Mouse (Mus musculus): ENCODE data around the gene Zfp326.
"Not testable (repeated sequence)": the region's sequence is repeated elsewhere in the genome, so short reads cannot be mapped to it uniquely, and the experiment has no call there.

The Zfp326 gene

DNA sequence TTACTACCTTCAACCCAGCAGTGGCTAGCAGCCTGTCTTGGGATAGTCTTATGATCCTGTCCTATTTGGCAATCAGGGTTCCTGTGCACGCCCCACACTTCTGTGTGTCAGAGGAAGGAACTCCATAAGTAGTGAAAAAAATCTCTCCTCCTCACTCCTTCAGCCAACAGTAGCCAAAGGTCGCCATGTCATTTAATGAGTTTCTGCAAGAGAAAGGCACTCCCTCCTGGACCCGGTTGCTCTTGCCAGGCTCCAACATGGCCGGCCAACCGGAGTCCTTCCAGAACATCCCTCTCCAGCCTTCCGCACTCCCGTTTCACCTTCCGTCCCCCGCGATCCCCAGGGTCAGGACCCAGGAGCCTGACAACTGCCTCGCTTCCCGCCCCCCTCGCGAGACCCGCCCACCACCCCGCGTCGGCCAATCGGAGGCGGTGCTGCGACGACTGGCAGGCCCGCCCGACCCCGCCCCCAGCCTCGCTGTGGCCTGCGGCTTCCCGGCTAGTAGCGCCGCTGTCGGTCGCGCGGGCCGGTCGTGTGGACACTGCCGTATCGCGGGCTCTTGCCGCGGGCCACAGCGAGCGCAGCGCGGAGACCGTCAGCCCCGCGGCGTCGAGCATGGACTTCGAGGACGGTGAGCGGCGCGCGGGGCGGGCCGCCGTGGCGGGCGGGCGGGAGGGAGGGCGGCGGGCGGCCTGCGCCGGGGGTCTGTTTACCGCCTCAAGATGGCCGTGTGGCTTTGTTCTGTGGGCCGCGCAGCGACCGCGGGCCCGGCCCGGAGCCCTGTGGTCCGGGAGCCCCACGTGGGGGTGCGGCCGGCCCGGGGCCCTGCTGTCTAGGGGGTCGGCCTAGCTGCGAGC, at the start of gene Zfp326:
Zfp326 (plus strand) TSS at position 498 of the 857 bp plus-strand sequence.
- peak; percentile 52 for DNase-seq (ENCODE audit: low read depth, low spot score)

DNA sequence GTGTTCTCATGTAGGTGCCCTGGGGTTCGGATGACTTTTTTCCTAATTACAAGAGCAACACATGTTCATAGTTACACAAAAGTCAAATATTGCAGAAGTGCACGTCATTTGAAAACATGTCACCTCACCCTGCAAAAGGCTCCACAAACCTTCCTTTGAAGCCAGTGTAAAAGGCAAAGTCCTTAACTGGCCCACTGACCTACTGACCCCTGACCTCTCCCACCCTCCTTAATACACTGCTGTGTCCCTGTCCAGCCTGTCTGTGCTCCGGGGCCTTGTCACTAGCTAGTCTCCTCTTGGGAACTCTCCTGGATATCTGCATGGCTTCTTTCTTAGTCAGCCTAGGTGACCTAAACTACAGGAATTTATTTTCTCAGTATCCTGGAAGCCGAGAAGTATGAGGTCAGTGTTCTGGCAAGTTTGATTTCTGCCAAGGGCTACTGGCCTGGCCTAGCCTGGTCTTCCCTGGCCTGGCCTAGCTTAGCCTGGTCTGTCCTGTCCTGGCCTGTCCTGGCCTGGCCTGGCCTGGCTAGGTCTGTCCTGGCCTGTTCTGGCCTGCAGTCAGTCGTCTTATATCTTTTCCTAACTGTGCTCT, 49.4 kb upstream of the Zfp326 start:
- DNase-seq (ENCODE audit: low read depth, low spot score): no peak

DNA sequence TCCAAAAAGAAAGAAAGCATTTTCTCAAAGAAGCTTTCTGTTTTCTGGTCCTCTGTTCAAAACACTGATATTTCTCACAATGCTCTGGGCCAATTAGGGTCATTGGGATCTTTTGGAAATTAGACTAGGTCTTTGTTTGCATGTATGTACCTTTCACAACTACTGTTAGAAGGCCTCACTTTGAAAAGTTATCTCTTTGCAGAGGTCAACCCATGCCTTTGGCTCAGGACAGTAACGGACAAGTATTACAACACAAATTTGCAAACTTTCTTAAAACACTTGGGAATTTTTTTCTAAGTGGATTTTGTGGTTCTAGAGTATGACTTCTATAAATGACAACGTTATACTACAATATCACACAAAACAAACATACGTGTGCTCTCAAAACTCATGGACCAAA, 48.3 kb upstream of the Zfp326 start:
- DNase-seq (ENCODE audit: low read depth, low spot score): no peak

DNA sequence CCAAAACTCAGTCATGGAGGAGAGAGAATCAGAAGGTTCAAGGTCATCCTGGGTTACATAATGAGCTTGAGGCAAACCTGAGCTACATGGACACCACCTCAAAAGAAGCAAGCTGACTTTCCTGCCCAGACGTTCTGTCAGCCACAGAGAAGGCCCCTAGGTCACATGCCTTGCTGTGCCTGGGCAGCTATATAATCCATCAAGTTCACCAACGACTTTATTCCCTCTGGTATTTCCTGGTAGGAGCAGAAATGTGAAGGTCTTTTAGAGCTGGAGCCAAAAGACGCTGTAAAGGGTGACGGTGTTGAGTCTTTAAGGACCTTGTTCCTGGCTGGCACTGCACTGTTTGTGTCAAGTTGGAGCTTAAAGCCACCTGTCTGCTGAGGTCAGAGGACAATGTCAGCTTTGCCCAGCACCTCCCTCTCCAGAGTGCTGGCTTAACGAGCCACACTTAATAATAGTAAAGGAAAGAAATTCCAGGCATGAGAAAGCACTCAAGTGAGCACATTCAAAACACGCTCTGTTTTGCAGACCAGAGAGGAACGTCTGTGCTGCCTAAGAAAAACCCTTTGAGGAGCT, 47.3 kb upstream of the Zfp326 start:
- DNase-seq (ENCODE audit: low read depth, low spot score): no peak

DNA sequence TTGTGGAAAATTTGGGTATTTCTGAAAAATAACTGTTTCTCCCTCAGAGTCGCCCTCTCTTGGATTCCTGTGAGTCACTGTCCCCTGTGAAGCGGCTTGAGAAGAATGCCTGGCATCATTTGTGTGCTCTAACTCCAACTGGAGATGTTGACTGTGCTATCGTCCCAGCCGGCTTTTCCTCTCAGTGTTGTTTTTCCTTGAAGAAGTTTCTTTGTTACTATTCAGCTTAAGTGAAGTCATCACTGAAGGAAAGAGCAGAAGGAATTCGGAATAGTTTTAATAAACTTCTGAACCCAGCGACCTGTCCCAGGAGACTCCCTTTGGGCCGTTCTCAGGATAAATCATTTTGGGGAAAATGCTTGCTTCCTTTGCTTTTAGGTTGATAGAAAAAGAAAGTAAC, 44.2 kb upstream of the Zfp326 start:
- DNase-seq (ENCODE audit: low read depth, low spot score): no peak

DNA sequence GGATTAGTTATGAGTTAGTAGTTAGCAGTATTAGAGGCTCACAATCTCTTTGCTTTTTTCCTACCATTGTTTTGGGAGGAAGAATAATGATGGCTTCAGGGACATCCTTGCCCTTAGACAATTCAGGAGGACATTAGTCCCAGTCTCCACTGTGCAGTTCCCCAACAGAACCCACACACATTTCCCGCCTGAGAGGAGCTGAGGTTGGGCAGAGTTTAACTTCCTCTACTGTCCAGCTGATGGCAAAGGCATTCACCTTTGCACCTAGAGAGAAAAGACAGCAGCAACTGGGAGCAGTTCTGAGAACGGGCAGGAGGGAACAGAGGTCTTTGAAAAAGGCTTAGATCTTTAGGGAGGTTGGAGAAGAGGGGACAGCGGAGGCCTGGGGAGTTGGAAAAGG, 42.4 kb upstream of the Zfp326 start:
- DNase-seq (ENCODE audit: low read depth, low spot score): no peak

DNA sequence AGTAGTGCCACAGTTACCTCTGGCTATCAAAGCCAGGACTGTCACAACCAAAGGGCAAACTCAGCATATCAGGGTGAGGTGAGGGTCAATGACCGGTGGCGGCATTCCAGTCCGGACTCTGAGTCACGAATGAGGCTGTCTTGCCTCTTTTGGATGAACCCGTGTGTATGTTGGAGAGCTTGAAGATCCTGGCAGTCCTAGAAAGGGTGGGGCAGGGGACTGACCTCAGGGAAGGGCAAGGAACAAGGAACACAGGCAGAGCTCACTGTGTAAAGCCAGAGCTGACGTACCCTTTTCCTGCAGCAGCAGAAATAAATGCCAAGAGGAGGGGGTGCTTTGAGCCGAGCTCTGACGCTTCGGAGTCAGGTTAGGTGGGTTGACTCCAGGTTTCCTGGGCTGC, 40.4 kb upstream of the Zfp326 start:
- DNase-seq (ENCODE audit: low read depth, low spot score): no peak

DNA sequence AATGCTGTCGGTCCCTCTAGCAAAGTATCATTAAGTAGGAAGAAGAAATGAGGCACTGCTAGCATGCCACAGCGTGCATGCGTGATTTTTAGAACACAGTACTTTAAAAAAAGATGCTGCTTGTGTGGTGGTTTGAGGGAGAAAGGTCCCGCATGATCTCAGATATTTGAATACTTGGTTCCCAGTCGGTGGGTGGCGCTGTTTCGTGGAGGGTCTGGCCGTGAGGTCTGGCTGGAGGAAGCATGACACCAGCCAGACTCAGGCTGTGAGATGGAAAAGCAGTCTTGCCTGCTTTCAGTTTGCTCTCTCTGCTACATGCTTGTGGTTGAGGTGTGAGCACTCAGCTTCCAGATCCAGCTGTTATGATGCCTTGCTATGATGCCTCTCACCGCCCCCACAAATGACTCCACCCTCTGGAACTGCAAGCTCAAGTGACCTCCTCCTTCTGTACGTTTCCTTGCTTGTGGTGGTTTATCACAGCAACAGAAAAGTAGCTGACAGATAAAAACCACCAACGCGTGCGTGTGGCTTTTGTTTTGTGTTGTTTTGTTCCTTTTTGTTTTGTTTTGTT, 36.5 kb upstream of the Zfp326 start:
- no peak for DNase-seq (ENCODE audit: low read depth, low spot score)

DNA sequence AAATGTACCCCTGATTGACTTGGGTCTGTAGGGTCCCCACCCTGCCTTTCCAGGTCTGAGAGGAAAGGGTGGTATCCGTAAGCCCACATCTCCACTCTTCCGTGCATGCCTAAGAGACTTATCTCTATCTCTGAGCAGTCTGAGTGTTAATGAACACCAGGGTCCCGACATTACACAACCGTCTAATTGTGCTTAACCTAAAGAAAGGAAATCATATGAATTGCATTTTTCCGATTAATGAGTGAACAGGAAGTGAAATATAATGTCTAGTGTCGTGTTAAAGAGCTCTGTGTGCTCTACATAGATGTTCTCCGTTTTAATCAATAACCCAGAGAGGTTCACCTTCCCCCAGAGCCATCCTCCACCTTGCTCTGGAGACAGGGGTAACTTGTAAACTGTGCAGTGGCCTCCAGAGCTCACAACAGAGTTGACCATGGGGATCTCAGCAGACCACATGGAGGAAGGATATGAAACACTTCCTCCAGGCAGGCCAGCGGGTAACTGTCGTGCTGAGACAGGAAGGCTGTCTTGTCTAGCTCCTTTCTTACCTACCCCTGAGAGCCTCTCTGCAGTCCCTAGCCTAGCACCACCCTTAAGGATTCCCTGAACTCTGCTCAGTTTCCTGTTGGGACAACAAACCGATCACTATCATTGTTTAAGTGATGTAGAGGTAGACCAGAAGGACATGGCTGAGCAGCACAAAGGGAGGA, 32.2 kb upstream of the Zfp326 start:
- no peak for DNase-seq (ENCODE audit: low read depth, low spot score)

DNA sequence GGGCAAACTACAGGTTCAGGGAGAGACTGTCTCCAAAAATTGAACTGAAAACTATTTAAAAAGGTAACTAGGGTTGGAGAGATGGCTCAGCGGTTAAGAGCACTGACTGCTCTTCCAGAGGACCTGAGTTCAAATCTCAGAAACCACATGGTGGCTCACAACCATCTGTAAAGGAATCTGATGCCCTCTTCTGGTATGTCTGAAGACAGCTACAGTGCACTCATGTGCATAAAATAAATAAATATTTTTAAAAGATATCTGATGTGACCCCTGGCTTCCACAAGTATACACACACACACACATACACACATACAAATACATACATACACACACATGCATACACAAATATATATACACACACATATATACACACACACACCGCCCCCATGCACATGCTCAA, 31.3 kb upstream of the Zfp326 start:
- DNase-seq (ENCODE audit: low read depth, low spot score): no peak

DNA sequence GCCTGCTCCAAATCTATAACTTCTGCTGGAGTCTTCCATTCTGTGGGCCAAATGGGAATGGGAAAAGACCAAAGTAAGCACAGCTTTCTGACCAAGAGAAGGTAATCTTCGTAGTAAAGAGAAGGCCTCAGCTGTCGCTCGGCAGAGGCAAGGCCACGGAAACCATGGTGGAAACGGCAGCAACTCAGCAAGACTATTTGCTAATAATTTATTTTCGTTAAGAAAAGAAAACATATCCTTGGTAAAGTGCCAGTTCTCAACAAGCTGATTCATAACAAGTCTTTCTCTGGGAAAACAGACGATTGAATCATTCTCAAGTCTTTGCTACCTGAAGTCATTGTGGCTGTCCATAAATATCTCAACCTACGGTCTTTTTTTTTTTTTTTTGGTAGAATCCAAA, 28.6 kb upstream of the Zfp326 start:
- no peak for DNase-seq (ENCODE audit: low read depth, low spot score)

DNA sequence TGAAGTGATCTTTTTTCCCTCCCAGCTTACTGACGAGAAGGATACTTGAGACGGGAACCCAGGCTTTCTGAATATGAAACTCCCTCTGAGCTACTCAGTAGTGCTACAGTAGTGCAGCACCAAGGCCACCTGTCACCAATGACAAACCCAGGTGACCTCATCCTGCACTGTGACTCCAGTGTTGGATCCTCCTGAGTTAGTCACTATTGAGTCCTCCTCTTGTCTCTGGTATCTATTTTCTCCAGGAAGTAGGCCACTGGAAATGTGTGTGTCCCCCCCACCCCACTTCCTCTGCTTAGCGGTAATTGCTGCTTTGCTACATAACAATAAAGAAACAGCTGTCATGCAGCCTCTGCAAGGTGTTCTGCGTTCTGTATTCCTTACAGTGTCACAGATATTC, 27.1 kb upstream of the Zfp326 start:
- no peak for DNase-seq (ENCODE audit: low read depth, low spot score)

DNA sequence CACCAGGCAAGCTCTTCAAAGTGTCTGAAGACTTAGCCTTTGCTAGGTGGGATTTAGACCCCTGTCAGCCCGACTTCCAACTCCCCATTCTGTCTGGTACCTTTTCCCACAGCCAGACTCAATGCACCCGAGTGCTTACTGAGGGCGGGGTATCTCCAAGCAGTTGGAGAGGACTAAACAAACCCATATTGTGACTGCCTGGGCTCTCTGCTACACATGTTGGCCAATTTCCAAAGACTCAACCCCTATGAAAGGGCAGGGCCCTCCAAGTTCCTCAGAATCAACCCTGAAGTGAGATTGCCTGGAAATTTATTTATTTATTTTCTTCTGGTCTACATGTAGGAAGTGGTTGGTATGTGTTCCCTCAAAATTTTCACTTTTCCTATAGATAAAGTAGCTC, 26.7 kb upstream of the Zfp326 start:
- no peak for DNase-seq (ENCODE audit: low read depth, low spot score)

DNA sequence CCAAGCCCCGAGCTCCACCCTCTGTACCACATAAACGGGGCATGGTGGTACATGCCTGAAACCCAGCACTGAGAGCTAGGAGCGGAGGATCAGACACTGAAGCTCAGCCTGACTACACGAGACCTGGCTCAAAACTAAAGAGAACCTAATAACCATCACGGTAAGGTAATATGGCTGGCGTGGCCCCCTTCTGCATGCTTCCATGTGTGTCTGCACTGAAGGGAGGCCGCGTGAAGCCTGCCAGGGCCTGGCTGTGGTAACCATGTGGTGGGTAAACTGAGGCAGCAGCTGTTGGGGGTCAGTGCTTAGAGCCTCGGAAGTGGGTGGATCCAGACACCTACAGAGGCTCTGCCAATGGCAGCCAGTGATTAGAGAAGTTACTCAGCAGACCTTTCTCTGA, 23.1 kb upstream of the Zfp326 start:
- DNase-seq (ENCODE audit: low read depth, low spot score): no peak

DNA sequence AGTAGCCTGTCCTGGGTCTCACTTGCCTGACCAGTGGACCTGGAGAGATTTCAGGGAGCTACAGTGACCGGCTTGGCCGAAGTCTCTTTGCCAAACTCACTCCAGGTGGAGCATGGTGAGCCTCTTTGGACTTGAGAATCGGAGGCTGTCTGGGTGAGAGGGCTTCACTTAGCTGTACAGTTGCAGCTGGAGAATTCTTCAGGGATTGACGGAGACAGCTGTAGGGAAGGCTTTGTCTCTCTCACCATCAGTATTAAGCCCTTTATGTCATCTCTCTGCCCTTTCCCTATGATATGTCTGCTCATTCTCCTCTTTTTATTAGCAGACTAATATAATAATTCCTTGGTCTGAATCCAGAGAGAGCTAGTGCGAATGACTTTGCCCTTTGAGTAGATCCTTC, 18.9 kb upstream of the Zfp326 start:
- no peak for DNase-seq (ENCODE audit: low read depth, low spot score)

DNA sequence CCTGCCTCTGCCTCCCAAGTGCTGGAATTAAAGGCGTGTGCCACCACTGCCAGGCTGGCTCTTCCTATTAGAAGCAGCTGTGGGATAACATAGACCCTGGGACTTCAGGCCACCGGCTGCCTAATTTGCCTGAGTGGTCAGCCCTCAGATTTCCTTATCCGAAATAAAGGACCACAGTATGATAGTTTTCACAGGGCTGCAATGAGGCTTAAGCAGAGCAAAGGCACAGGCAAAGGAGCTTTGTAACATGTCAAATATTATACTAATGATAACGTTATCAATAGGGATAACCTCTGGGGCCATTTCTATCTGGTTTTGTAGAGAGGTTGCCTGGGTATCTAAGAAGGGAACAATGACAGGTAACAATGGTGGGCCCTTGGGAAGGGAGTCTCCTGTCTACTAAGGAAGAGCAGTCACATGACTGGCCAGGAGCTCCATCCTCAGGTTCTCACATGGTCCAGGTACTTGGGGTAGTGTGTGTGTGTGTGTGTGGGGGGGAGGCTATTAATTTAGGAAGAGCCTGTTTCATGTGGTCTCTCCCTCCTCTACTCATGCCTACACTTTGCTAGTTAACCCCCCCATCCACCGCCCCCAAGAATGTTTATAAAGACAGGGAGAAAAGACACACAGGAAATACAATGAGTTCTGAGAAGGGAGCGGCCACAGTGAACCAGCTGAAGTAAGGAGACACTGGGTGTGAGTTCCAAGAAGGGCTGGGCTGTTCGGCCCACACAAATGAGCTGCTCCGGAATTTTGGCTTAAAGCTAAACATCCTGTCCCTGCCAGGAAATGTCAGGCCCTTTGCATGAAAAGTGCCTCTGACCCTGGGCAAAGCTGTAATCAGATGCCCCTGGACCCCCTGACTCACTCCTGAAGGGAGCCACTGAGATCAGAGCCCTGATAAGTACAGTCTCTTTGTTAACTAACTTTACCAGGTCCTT, 17.3 kb upstream of the Zfp326 start:
- no peak for DNase-seq (ENCODE audit: low read depth, low spot score)

DNA sequence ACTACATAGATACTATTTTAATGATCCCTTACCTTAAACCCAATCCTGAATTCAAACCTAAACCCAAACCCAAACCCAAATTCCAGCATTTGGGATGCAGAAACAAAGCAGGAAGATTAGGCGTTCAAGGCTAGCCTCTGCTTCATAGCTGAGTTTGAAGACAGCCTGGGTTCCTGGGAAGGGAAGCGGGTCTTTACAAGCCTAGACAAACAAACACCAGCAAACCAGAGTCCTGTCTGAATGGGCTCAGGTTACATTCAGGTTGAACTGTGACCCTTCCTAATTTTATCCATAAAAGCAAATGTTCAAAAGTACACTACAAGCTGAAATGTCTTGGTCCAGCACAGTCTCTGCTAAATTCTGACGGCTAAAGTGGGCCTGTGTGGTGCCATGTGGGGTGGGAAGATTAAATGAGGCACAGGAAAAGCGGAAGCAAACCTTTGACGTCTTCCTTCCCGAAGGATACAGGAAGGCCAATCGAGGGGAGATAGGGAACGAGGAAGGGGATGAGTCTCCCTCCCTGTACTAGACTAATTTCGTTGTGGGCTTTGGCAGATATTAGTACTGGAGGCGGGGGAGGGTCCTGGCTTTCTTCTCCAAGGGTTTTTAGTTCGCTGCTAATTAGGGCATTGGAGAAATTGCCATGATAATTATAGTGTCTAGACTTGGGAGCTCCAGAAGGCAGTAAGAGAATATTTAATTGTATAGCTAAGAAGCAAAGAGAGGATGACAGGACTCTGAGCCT, 16.5 kb upstream of the Zfp326 start:
- no peak for DNase-seq (ENCODE audit: low read depth, low spot score)

DNA sequence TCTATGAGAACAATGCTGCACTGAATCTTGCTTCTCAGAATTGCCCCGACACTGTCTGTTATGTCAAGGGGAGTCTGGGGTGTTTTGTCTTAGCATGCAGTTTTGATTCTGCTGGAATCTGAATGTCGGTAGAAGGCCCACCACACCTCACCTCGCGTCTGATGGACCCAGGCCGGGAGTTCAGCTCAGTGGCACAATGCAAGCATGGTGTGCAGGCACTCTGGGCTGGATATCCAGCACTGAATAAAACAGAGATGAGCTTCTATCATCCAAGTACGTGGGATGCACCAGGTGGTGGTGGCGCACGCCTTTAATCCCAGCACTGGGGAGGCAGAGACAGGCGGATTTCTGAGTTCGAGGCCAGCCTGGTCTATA, 15.9 kb upstream of the Zfp326 start:
- no peak for DNase-seq (ENCODE audit: low read depth, low spot score)

DNA sequence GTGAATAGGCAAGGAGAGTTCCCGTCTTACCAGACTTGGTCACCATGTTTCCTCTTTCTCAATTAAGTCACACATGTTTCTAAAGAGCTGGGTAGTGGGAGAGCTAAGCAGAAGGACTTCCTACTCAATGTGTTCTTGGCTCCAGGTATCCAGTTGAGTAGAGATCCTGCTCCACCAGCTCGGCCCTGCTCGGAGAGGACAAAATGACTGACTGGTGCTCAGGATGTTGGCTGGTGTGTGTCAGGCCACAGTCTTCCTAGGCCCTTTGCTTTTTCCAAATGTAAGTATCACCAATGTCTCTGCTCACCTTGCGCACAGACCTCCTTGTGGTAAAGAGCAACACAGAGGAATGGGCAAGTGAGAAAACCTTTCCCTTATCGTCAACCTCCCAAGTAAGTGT, 14.7 kb upstream of the Zfp326 start:
- no peak for DNase-seq (ENCODE audit: low read depth, low spot score)

DNA sequence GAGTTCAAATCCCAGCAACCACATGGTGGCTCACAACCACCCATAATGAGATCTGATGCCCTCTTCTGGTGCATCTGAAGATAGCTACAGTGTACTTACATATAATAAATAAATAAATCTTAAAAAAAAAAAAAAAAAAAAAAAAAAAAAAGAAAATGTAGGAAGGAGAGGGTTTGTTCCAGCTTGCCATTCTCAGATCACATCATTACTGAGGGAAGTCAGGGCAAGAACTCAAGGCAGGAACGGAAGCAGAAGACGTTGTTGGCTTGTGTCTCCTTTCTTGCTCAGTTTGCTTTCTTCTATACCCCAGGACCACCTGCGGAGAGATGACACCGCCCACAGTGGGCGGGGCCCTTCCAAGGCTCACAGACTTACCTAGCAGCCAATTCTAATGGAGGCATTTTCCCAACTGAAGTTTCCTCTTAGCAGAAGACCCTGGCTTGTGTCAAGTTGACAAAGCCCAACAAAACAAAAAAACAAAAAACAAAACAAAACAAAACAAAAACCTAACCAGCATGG, 11.2 kb upstream of the Zfp326 start:
- not testable (repeated sequence) for DNase-seq (ENCODE audit: low read depth, low spot score)
